Mouse (Mus musculus): ENCODE results near the gene Fkbp5. TPM values are rescaled to one million over a fixed set of nuclear protein-coding genes. Genes with fewer than 3 reads are reported as not detected.
"Not testable (repeated sequence)": the region's sequence is repeated elsewhere in the genome, so short reads cannot be mapped to it uniquely, and the experiment has no call there.

Gene Fkbp5
- polyA plus RNA-seq, 2 experiments from 2014 or later = 17.4 to 17.8 TPM

DNA sequence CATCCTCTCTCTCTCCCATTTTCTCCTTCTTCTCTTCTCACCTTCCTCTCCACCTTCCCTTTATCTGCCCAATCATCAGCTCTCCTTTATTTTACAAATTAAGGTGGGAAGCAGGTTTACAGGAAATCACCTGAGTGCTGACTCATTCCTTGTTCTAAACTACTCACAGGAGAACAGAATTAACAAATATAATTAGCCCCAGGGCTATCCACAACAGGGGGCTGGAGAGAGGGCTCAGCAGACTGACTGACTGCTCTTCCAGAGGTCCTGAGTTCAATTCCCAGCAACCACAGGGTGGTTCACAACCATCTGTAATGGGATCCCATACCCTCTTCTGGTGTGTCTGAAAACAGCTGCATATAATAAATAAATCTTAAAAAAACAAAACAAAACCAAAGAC lies 98.8 kb downstream of the Fkbp5 start:
- not testable (repeated sequence) for ATAC-seq

DNA sequence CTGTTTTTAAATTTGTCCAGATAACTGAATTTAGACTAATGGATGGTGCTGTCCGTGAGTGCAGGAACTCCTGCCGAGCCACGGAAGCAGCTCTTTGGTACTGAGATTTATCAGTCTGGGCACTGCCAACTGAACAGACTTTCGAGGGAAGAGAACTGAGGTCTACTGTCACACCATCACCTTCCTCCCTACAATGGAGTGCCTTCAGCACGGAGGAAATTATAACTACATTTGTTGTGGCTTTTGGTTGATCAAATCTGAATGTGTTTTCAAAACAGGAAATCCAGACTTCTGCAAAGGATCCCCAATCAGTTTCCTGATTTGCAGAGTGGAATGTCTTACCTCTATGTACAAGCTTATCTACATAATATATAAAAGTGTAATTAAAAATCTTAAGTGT lies 99.6 kb downstream of the Fkbp5 start:
- ATAC-seq = no peak

DNA sequence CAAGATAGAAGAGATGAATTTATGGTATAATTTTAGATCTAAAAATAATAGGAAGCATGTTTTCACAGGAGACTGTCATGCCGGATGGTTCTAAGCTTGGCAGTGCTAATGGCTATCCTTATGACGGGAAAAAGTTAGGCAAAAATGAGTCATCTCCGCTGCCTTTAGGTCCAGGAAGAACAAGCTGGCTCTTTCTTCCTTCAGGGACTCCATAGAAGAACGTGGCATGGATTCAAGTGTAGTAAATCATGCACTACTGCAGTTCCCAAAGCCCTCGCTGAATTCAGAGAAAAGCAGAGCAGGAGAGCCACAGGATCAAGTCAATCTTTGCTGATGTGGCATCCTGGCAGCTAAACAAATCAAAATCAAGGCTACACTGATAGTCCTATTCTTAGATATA lies 102.1 kb downstream of the Fkbp5 start:
- no peak for ATAC-seq

DNA sequence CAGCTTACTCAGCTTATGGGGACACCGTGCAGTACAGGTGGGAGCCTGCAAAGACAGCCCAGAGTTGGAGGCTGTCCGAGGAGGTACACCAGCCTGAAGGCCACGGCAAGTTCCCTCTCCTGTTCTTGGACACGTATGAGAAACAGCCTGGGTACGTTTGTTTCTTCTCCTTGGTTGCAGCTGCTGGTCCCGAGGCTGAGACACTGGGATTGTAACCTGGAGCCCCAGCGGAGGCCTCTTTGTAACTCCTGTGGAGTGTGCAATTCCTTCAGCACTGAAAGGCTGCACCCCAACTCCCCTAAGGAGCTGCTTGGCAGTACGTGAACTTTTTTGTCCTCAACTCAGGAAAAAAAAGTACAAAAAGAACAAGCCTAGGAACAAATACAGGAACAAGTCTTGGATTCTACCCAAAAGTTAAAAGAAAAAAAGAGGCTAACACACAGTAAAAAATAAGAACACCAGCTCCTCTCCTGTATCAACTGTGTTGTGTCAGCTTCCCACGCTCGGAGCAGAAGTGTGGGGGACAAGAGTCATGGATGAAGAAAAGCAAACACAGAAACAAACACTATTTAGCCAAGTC lies 105.9 kb downstream of the Fkbp5 start:
- no peak for ATAC-seq

DNA sequence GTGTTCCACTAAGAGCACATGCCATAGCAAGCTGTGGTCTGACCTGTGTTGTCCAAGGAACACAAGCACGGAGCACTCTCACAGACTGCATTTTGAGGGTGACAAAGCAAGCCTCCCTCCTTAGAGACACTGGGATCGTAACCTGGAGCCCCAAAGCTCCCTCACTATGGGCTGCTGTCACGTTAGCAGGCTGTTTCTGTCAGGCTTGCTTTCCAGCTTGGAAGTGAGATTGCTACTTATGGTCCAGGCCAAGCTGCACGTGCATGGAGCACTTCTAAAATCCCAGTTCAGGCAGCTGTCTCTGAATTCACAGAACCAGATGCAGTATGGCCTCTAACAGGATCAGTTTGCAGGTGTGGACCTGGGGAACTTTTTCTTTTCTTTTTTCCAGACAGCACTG lies 106.6 kb downstream of the Fkbp5 start:
- no peak for ATAC-seq

DNA sequence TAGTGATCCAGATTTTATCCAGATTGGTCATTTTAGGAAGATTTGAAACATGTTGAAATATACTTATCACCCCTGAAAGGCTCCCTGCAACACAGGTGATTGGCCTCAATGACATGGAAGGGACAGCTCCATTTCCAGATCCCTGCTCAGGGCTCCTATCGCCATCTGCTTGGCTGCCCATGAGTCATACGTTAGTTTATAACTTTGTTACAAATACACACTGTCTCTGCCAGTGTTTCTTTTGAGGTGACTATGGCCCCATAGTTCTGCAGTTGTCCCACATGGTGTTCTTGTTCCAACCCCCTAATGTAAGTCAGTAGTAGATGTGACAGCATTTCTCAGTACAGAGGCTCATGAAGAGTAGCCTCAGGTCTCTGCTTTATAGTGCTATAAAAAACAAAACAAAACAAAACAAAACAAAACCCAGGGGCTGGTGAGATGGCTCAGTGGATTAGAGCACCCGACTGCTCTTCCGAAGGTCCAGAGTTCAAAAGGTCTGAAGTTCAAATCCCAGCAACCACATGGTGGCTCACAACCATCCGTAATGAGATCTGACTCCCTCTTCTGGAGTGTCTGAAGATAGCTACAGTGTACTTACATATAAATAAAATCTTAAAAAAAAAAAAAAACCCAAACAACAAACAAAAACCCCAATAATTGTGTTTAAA lies 108.9 kb downstream of the Fkbp5 start:
- ATAC-seq = no peak

DNA sequence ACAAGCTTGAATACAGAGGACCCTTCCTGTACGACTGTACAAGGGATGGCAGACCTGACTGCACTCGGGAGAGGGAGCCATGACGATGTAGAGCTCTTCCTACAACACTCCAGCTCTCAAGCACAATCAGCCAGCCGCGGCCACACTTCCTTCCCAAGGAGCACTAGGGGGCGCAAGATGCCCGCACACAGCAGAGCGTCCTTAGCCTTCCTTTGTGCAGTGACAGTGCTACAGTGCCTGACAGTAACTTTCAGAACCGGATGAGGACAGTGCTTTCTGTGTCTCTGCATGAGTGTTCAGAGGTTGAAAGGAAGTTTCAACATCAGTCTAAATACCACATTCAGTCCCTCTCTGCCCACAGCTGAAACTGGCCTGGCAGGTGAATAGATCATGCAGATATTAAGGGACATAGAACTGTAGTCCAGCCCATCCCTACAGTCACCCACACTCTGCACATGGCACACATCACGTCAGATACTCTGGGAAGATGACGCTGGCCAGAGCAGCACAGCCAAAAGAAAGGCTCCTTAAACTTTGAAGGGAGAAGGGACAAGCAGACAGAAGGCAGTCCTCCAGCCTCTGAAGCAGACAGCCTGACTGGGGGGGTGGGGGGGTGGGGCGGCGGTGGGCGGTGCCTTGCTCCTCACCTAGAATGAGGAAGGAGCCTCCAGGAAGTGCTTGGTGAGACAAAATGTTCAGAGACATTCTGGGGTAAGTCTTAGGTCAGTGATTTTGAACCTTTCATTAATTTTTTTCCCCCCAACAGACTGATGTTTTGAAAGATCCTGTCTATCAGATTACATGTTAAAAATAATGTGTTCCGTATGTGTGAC lies 109.7 kb downstream of the Fkbp5 start:
- ATAC-seq = peak; percentile 92

DNA sequence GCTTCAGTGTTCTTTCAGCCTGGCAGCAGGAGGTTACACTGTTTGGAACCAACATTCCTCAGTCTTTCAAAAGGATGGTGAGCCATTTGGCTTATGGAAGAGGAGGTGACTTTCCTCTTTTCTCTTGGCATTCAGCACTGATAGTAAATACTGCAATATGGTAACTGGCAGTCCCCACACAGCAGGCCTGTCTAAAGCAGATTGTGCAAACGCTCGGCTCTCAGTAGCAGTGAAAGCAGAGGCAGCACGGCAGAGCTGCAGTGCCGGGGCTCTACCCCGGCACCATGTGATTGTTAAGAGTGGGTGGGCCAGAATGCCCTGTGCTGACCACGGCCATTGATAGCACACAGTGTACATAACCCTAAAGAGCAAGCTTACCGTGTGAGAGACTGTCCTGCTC lies 110.9 kb downstream of the Fkbp5 start:
- ATAC-seq = no peak

DNA sequence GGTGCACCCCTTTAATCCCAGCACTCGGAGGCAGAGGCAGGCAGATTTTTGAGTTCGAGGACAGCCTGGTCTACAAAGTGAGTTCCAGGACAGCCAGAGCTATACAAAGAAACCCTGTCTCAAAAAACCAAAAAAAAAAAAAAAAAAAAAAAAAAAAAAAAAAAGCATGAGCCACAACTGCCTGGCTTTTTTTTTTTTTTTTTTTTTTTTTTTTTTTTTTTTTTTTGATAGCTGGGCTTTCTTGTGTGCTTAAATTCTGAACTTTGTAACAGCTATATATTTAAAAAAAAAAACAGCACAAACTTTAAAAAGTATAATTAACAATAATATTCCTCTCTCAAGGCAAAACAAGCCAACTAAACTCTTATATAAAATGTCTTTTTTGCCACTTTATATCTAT lies 112.6 kb downstream of the Fkbp5 start:
- not testable (repeated sequence) for ATAC-seq

DNA sequence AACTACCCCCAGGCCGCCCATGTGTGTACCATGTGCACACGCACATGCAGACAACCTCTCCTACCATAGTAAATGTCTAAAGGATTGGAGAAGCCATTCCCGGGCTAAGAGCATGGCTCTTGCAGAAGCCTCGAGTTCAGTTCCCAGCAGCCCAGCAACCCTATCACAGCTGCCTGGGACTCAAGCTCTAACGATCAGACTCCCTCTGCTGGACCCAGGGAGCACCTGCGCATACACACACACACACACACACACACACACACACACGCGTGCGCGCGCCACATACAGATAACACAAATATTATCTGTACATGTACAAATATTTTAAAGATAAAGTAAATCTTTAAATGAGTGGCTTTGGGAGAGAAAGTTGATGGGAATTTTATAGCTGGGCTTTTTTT lies 113.0 kb downstream of the Fkbp5 start:
- ATAC-seq = no peak

DNA sequence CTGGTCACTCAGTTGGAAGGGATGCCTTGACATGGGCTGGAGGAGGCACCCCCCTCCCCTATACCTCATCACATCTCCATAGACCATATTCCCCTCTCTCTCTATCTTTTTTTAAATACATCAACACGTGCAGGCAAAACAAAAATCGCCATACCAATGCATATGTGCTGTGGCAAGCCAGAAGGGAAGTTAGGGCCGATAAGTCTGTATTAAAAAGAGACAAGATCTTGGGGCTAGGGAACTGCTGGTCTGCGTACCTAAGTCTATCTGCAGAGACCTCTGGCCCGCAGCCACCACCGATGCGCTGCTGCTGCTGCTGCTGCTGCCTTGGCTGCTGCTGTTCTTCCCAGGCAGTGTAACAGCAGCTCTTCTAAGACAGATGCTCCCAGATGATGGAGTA lies 122.3 kb downstream of the Fkbp5 start:
- no peak for ATAC-seq

DNA sequence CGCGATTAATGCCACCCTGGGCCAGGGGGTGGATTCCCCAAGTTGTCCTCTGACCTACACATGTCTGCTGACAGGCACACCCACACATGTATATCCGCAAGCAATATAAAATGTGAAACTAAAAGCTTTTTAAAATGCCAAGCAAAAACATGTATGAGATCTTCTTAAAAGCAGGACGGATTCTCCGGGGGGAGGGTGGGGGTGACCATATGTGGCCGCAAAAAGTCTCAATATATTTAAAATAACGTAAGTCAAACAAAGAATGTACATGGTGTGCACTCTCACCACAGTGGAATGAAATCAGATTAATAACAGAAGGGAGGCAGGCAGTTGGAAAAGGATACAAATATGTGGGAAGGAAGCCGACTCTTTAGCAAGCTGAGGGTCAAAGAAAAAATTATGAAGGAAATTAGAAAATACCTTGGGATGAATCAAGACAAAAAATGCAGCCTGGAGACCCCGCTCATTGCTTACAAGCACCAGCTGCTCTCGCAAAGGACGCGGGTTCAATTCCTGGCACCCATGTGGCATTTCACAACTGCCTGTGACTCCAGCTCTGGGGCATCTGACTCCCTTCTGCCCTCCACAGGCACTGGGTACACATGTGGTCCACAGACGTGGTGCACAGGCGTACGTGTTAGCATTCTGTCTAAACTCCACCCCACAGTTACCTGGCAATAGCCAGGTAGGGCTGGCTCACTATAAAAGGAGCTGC lies 123.1 kb downstream of the Fkbp5 start:
- ATAC-seq = no peak

DNA sequence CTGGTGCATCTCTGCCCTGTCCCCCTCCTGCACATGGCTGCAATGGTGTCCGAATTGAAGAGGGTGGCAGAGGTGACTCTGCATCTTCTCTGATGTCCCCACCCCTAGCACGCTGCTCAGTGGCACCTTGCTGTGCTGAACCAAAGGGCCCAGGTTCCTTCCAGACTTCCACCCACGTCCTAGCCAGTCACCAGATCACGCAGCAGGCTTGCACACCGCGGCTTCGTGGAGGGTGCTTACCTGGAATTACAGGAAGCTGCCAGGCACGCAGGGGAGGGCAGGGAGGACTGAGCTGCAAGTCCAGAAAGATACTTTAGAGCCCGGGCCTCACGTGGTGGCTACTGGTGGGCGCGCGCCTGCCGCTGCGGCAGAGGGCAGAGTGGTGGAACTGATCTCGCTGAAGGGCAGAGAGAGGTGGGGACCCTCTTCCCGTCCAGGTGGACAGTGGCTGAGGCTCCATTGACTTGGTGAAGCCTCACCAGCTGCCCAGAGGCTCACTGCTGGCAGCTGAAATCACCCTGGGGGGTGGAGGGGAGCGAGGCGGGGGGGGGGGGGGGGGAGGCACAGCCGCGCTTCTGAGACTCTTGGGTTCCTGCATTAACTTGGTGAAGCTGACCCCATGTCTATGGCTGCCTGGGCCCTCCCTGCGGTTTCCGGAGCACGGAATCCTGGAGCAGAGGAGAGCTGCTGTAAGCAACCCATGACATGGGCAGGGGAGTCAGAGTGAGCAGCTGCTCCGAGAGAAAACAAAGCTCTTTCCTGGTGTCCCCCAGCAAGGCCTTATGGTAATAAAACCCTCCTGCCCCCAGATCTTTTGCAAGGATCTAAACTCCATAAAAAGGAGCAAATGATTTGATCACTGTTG lies 125.5 kb downstream of the Fkbp5 start:
- no peak for ATAC-seq

DNA sequence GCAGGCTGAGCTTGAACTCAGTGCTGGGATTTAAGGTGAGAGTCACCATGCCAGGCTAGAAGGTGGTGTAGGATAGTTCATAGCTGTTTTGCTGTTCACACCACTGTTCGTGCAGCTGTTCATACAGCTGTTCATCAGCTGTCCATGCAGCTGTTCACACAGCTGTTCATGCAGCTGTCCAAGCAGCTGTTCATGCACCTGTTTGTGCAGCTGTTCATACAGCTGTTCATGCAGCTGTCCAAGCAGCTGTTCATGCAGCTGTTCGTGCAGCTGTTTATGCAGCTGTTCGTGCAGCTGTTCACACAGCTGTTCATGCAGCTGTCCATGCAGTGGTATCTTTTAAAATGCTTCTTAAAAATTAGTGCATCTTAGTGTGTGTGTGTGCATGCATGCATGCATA lies 128.8 kb downstream of the Fkbp5 start:
- ATAC-seq = no peak

DNA sequence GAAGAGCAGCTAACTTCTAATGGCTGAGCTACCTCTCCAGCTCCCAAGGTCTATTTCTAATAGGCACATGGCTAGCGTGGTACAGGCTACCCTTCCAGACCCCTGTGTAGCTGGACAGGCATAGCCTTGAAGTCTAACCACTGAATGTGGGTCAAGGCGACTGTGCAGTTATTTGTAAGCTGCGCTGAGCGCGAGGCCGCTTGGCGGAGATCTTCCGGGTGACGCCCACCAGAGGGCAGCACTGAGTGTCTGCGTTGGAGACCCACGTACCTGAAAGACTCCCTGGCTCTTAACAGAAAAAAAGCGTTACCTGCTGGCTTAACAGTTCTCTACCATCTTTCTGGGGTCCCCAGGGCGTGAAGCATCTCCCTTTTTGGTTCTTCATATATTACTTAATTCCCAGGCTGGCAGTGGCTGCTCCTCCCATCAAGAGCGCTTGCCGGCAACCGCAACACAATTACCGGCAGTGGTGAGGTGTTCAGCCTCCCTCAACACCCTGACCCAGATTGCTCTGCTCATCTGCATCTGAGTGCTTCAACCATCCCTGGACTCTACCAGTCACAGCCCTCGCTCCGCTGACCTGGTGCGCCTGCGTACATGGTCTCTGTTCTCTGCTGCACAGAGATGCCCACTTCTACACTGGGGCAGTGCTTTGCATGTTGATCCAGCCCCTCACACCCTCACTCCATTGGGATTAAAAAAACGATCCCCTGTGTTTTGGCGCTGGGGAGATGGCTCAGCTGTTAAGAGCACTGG lies 131.0 kb downstream of the Fkbp5 start:
- peak; percentile 29 for ATAC-seq

DNA sequence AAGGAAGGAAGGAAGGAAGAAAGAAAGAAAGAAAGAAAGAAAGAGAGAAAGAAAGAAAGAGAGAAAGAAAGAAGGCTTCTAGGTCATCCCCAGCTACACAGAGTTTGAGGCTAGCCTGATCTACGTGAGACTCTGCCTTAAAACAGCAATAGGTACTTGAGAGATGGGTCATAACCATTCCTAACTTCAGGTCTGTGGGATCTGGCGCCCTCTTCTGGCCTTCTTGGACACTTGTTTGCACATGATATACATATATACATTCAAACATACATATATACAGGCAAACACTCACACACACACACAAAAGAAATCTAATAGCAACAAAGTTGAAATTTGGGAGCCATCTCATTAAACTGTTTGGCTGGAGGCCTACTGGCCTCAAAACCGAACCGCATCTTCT lies 133.0 kb downstream of the Fkbp5 start:
- ATAC-seq = no peak

DNA sequence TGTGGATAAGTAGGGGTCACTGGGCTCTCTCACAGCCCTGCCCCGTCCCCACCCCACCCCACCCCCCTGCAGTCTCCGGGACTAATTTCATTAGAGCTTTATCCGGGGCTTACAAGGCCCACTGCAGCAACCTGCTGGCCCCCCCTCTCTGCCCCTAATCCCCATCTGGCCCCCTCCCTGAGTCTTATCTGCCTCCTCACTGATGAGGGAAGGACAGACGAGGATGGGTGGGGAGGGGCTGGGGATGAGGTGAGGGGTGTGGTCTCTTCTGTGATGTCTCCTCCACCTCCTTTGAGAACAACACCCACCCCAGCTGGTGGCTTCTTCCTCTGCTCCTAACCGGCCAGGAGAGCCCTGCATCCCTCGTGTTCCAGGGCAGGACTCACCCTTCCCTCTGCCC lies 137.1 kb downstream of the Fkbp5 start:
- ATAC-seq = no peak

DNA sequence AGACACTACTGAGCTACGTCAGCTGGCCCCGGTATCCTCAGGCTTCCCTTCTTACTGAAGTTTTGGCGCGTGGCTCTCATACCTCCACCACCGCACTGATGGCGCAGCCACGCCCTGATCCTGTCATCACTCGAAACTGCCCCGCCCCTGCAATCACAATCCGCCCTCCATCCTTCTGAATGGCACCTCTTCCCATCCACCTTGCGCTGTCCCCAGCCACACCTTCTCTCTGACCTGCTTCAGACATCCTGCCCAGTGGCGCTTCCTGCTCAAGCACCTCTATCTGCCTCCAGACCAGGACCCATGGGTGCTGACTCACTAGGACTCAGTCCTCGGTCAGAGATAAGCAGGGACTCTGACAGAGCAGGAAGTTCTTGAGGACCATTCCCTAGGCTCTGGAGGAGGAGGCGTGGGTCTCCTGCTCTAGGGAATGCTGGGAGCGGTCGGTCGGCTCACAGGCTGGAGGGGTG lies 141.7 kb downstream of the Fkbp5 start:
- ATAC-seq = peak; percentile 54

DNA sequence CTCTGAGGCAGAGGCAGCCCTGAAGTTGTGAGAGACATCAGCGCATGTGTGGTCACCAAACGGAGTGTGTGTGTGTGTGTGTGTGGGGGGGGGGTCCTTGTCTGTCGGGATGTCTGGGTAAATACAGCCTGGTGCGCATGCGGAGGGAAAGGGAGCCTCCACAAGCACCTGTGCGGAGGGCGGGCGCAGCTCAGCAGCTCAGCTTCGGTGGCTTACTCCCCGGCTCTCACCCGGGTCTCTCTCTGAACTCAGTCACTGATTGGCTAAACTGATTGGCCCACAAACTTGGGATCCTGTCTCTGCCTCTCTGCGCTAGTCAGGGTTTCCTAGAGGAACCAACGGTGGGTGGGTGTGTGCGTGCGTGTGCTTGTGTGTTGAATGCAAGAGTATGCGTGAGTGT lies 142.8 kb downstream of the Fkbp5 start:
- no peak for ATAC-seq

DNA sequence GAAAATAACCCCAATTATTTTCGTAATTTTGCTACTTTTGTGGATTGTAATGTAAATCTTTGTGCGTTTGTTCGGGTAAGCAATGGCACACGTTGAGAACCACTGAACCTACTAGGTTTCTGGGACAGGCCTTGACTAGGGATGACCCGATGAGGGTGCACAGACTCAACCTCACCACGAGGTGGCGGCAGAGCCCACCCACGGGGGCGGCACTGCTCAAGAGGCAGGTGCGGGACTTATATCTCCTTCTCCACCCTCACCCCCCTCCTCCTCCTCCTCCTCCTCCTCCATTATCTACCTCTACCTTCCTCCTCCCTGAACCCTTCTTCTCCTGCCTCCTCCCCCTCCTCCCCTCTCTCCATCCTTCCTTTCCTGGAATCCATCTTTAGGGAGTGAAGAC lies 143.5 kb downstream of the Fkbp5 start:
- ATAC-seq = peak; percentile 45

DNA sequence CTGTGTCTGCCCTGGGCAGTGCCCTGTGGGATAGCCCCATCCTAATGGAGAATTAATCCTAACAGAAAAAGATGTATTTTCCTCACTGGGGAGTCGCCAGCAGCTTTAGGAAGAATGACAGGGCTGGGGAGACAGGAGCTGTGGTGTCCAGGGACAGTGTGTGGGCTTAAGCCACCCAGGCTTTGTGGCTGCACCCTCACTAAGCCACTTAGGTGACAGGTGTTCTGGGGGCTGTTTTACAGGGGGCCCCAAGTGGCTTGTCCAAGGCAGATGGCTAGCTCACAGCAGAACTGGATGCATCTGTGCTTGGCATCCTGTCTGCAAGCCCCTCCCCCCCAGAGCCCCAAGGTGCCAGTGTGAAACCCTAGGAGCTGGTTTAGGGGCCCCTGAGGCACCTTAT lies 145.4 kb downstream of the Fkbp5 start:
- no peak for ATAC-seq

Measured in CD4-positive, CD25-positive, alpha-beta regulatory T cell, adult 4 months (primary cell).